Mouse (Mus musculus) cortical plate, adult 2 months (tissue): ENCODE data around the gene Npas2.

Source experiments
- CTCF ChIP-seq: fragments of 200-500 bp; IDR thresholded peaks from 2 replicates; pipeline ENCODE4 v1.5.1; 2011; ENCODE audit warnings: mild to moderate bottlenecking, control low read depth, low read length; ENCODE audit not compliant: insufficient read depth; ENCODE audit errors: extremely low read depth
- POLR2A ChIP-seq: fragments of 200-500 bp; IDR thresholded peaks from 2 replicates; pipeline ENCODE4 v1.6.1; 2011; ENCODE audit warnings: mild to moderate bottlenecking, low read length, control low read depth; ENCODE audit not compliant: insufficient read depth; ENCODE audit errors: extremely low read depth

DNA sequence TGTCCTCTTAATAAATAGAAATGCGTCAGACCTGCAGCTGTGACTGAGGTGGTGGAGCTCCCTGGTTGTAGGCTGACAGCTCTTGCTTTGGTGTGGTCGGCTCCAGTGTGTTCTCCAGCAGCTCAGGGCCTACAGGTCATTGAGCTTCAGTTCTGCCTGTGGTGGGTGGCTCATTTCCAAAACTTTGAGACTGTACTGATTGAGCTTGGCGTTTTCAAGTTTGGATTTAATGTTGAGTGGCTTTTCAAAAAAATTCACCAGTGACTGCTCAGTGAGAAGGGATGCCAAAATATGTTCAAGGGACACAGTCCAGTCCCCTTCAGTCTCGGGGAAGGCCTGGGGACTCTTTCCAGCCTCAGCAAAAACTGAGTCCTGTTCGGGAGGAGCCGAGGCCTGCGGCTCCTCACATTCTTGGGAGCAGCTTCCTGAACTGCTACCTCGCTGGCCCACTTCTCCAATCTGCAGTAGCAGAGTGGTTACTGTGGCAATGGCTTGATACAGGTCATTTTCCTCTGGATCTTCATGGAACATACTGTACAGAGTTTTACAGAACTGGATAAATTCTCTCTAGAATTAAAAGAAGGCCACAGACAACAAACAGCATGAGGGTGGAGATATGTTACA is 178.8 kb downstream of the Npas2 start:
- TF ChIP-seq CTCF (no peak), POLR2A (no peak)
